Mouse (Mus musculus): Measurements from ENCODE around the gene Vmo1. TPM values are rescaled to one million over a fixed set of nuclear protein-coding genes. Genes with fewer than 3 reads are reported as not detected.

The Vmo1 gene
- not detected for total RNA-seq (2023)

GRCm38 (mm10) chr11:70514288-70514687 lies at the start of gene Vmo1:
Gene Vmo1 (minus strand): TSS chr11:70514616.

GRCm38 (mm10) chr11:70562287-70562994 lies 48.0 kb upstream of the Vmo1 start, which contains the start of gene Mink1:
Gene Mink1 (plus strand): TSS chr11:70562881.

GRCm38 (mm10) chr11:70539877-70540587 lies 25.6 kb upstream of the Vmo1 start, which contains the start of gene Pld2:
Gene Pld2 (plus strand): TSS chr11:70540064.

GRCm38 (mm10) chr11:70532839-70533238 lies 18.4 kb upstream of the Vmo1 start, which contains the start of gene Gm40193:
Gene Gm40193 (minus strand): TSS chr11:70532939.

GRCm38 (mm10) chr11:70525184-70525678 lies 10.8 kb upstream of the Vmo1 start, which contains the start of gene Psmb6:
Gene Psmb6 (plus strand): TSS chr11:70525367.

GRCm38 (mm10) chr11:70518923-70519322 lies 4.5 kb upstream of the Vmo1 start, which contains the start of gene Gltpd2:
Gene Gltpd2 (plus strand): TSS chr11:70519196.

GRCm38 (mm10) chr11:70504970-70505369 lies 9.4 kb downstream of the Vmo1 start, which contains the start of gene Tm4sf5:
Gene Tm4sf5 (plus strand): TSS chr11:70505244.

Other genes starting within 250 kb of the Vmo1 start
- not detected for gene Alox12e, start 192.0 kb downstream of the Vmo1 start, total RNA-seq (2023)
- 10 to 100 TPM; 12.3 to 36.9 TPM for gene Alox15, start 162.6 kb downstream of the Vmo1 start, total RNA-seq (2023)
- 10 to 100 TPM; 15.9 to 18.6 TPM for gene Pelp1, start 104.6 kb downstream of the Vmo1 start, total RNA-seq (2023)
- 100 to 1,000 TPM; 313 to 322 TPM for gene Arrb2, start 82.0 kb downstream of the Vmo1 start, total RNA-seq (2023)
- 10 to 100 TPM; 39.5 to 44.4 TPM for gene Med11, start 62.7 kb downstream of the Vmo1 start, total RNA-seq (2023)
- 1 to 10 TPM; 1.0 to 1.8 TPM for gene Zmynd15, start 55.2 kb downstream of the Vmo1 start, total RNA-seq (2023)
- gene Cxcl16, start 54.6 kb downstream of the Vmo1 start, total RNA-seq (2023): 10 to 100 TPM; 51.6 to 62.4 TPM
- gene Tm4sf5, start 9.4 kb downstream of the Vmo1 start, total RNA-seq (2023): 1 to 10 TPM in 1 of 2 experiments, not detected in 1; 1.7 TPM
- gene Gltpd2, start 4.6 kb upstream of the Vmo1 start, total RNA-seq (2023): not detected
- 100 to 1,000 TPM; 118 to 124 TPM for gene Psmb6, start 10.8 kb upstream of the Vmo1 start, total RNA-seq (2023)
- not detected for gene Gm40193, start 18.3 kb upstream of the Vmo1 start, total RNA-seq (2023)
- 10 to 100 TPM; 19.1 to 19.5 TPM for gene Pld2, start 25.4 kb upstream of the Vmo1 start, total RNA-seq (2023)
- gene Mink1, start 48.3 kb upstream of the Vmo1 start, total RNA-seq (2023): 100 to 1,000 TPM; 215 to 216 TPM
- not detected for gene 4930544D05Rik, start 101.2 kb upstream of the Vmo1 start, total RNA-seq (2023)
- gene Chrne, start 104.6 kb upstream of the Vmo1 start, total RNA-seq (2023): not detected
- not detected for gene Gp1ba, start 124.5 kb upstream of the Vmo1 start, total RNA-seq (2023)
- 10 to 100 TPM; 75.4 to 76.7 TPM for gene Rnf167, start 132.6 kb upstream of the Vmo1 start, total RNA-seq (2023)
- gene Slc25a11, start 132.9 kb upstream of the Vmo1 start, total RNA-seq (2023): 10 to 100 TPM; 75.2 to 82.1 TPM
- 1,000 to 10,000 TPM; 1,347 to 1,617 TPM for gene Pfn1, start 140.0 kb upstream of the Vmo1 start, total RNA-seq (2023)
- 100 to 1,000 TPM; 117 to 142 TPM for gene Eno3, start 142.6 kb upstream of the Vmo1 start, total RNA-seq (2023)
- 10 to 100 TPM; 34.8 to 45.8 TPM for gene Spag7, start 154.8 kb upstream of the Vmo1 start, total RNA-seq (2023)
- 100 to 1,000 TPM; 102 to 115 TPM for gene Camta2, start 173.5 kb upstream of the Vmo1 start, total RNA-seq (2023)
- gene Inca1, start 185.5 kb upstream of the Vmo1 start, total RNA-seq (2023): not detected
- 10 to 100 TPM; 45.8 to 47.4 TPM for gene Kif1c, start 185.9 kb upstream of the Vmo1 start, total RNA-seq (2023)
- gene Zfp3, start 249.6 kb upstream of the Vmo1 start, total RNA-seq (2023): 1 to 10 TPM; 1.1 to 2.1 TPM

Data from monocyte, adult 59 days (primary cell).